In genomic region chr4:134116501-134116900, GRCm38 (mm10) we compare ENCODE assay signal across 22 mouse cellular contexts. TPM values are rescaled to one million over a fixed set of nuclear protein-coding genes. Genes with fewer than 3 reads are reported as not detected.
DNase-seq lines count a peak whose midpoint lies in the region; TF ChIP-seq lines count a peak whose summit lies in the region.
"Had no signal": no experiment of that assay in that cellular context is flagged by ENCODE, and none has a peak within 500 bp of the region (broad histone marks: within the 10 kb centered on the region; RNA-seq: fewer than 3 reads in every experiment).

No protein-coding gene starts in this region.

- intact Hi-C loops in gastrocnemius, adult 2 months (cut with DNase I), result no loop called here
- intact Hi-C loops in gastrocnemius, postnatal 36 days (cut with DNase I), result no loop called here

- peak; percentile 4 for DNase-seq in gastrocnemius, adult 2 months
- no peak for DNase-seq in gastrocnemius, postnatal 36 days
- DNase-seq in thymus, postnatal 10 days (ENCODE audit: low spot score in 2 of 2), result peak; percentile 17 to 28
- no peak for DNase-seq in thymus, postnatal 36 days
- DNase-seq in left cerebral cortex, adult 11 months (ENCODE audit: low spot score), result no peak
- no peak for DNase-seq in kidney, adult 2 months
- DNase-seq: adrenal gland, postnatal 25 days; cerebellum, adult 2 months; forebrain, postnatal 0 days; kidney, adult 11 months; kidney, postnatal 14 days; left cerebral cortex, postnatal 4 days; right cerebral cortex, adult 18-20 months had no signal

- no peaks in the 10 kb centered on the region for H3K36me3 ChIP-seq in small intestine, adult 2 months (ENCODE audit: control insufficient read depth, insufficient read depth, low read length)
- H3K36me3 ChIP-seq in kidney, adult 2 months (ENCODE audit: control insufficient read depth, insufficient read depth, low read length), result no peaks in the 10 kb centered on the region
- H3K36me3 ChIP-seq: forebrain, embryonic 10.5 days; heart, embryonic 12.5 days; midbrain, embryonic 13.5 days; neural tube, embryonic 12.5 days had no signal

- TF ChIP-seq POLR2A in bone marrow macrophage, adult 2 months (IDR thresholded peaks at IDR 0.05; ENCODE audit: borderline replicate concordance, low read depth, low read length), result no peak
- no peak for TF ChIP-seq POLR2A in small intestine, adult 2 months (IDR thresholded peaks at IDR 0.05; ENCODE audit: low read depth, low read length)
- no peak for TF ChIP-seq POLR2A in kidney, adult 2 months (IDR thresholded peaks at IDR 0.05; ENCODE audit: low read depth, low read length)

- H3K27me3 ChIP-seq in small intestine, adult 2 months (ENCODE audit: control insufficient read depth, insufficient read depth, low read length), result no peaks in the 10 kb centered on the region; the same call in 1 of the 2 replicates
- H3K27me3 ChIP-seq in kidney, adult 2 months (replicated peaks; ENCODE audit: control insufficient read depth, insufficient read depth, low read length), result no peaks in the 10 kb centered on the region
- H3K27me3 ChIP-seq: heart, embryonic 12.5 days; midbrain, embryonic 13.5 days; neural tube, embryonic 12.5 days had no signal

- H3K4me1 ChIP-seq in bone marrow macrophage, adult 2 months (ENCODE audit: control insufficient read depth, insufficient read depth, low read length), result peaks cover 51% of the 10 kb centered on the region
- H3K4me1 ChIP-seq in small intestine, adult 2 months (ENCODE audit: control insufficient read depth, insufficient read depth, insufficient read length, low read length), result peaks cover 40% of the 10 kb centered on the region
- H3K4me1 ChIP-seq in kidney, adult 2 months (ENCODE audit: control insufficient read depth, insufficient read depth, low read length), result no peaks in the 10 kb centered on the region

- H3K27ac ChIP-seq in gastrocnemius, adult 2 months, result no peak overlapping the region
- peak overlapping the region; percentile 90 for H3K27ac ChIP-seq in bone marrow macrophage, adult 2 months (ENCODE audit: insufficient read depth, low read depth, low read length)
- H3K27ac ChIP-seq in small intestine, adult 2 months (ENCODE audit: insufficient read depth, low read depth, low read length), result peak overlapping the region; percentile 70
- H3K27ac ChIP-seq in kidney, adult 2 months (ENCODE audit: insufficient read depth, low read depth, low read length), result no peak overlapping the region
- H3K27ac ChIP-seq: forebrain, embryonic 10.5 days; hindbrain, postnatal 0 days; left cerebral cortex, adult 2 months; midbrain, embryonic 13.5 days; neural tube, embryonic 12.5 days; stomach, postnatal 0 days had no signal

- H3K4me3 ChIP-seq in gastrocnemius, adult 2 months, result no peak overlapping the region
- H3K4me3 ChIP-seq in bone marrow macrophage, adult 2 months (ENCODE audit: insufficient read depth, low read length), result no peak overlapping the region
- H3K4me3 ChIP-seq in small intestine, adult 2 months (ENCODE audit: low read depth, low read length), result no peak overlapping the region
- H3K4me3 ChIP-seq in kidney, adult 2 months (ENCODE audit: insufficient read depth, low read depth, low read length), result no peak overlapping the region
- H3K4me3 ChIP-seq: forebrain, embryonic 10.5 days; heart, embryonic 12.5 days; left cerebral cortex, adult 2 months; midbrain, embryonic 13.5 days; neural tube, embryonic 12.5 days had no signal

- no peak for TF ChIP-seq CTCF in gastrocnemius, adult 2 months (IDR thresholded peaks at IDR 0.05)
- TF ChIP-seq CTCF in bone marrow macrophage, adult 2 months (IDR thresholded peaks at IDR 0.05; ENCODE audit: low read depth, low read length), result no peak
- no peak for TF ChIP-seq CTCF in small intestine, adult 2 months (IDR thresholded peaks at IDR 0.05; ENCODE audit: extremely low read depth, insufficient read length, insufficient replicate concordance, low read depth, low read length)
- no peak for TF ChIP-seq CTCF in kidney, adult 2 months (conservative IDR thresholded peaks at IDR 0.05; ENCODE audit: insufficient read depth, insufficient read length, low read depth, low read length)

- WGBS in small intestine, adult 2 months, result 82% methylated on average over 2 of the region's 2 CpGs
- 80% methylated on average over 2 of the region's 2 CpGs for WGBS in kidney, adult 2 months

RNA-seq across cellular contexts. Expression of gene Sh3bgrl3, which starts 12.1 kb away (rescaled TPM):
- total RNA-seq in gastrocnemius, adult 2 months (2021), result 10 to 100 TPM; 12.2 to 27.1 TPM
- total RNA-seq in gastrocnemius, postnatal 36 days (2021), result 10 to 100 TPM; 17.1 to 19.7 TPM
- 1,334 and 1,359 TPM in 2 replicates for polyA plus RNA-seq in bone marrow macrophage, adult 2 months (2012; ENCODE audit: insufficient read depth, insufficient read length, missing spikeins)
- polyA plus RNA-seq in small intestine, adult 2 months (2012; rRNA removed), result 453 and 911 TPM in 2 replicates
- 262 and 323 TPM in 2 replicates for polyA plus RNA-seq in kidney, adult 2 months (2012; rRNA removed)

RNA-seq across cellular contexts. Expression of gene Ubxn11, which starts 14.1 kb away (rescaled TPM):
- 1 to 10 TPM in 1 of 2 experiments, under 1 TPM in 1; 0.71 to 1.9 TPM for total RNA-seq in gastrocnemius, adult 2 months (2021)
- 1 to 10 TPM; 1.4 to 2.1 TPM for total RNA-seq in gastrocnemius, postnatal 36 days (2021)
- 2.5 and 5.8 TPM in 2 replicates for polyA plus RNA-seq in bone marrow macrophage, adult 2 months (2012; ENCODE audit: insufficient read depth, insufficient read length, missing spikeins)
- 2.8 and 4.5 TPM in 2 replicates for polyA plus RNA-seq in small intestine, adult 2 months (2012; rRNA removed)
- 5.6 and 5.9 TPM in 2 replicates for polyA plus RNA-seq in kidney, adult 2 months (2012; rRNA removed)

RNA-seq across cellular contexts. Expression of gene Cd52, which starts 21.6 kb away (rescaled TPM):
- under 1 TPM in 1 of 2 experiments, not detected in 1; 0.71 TPM for total RNA-seq in gastrocnemius, adult 2 months (2021)
- total RNA-seq in gastrocnemius, postnatal 36 days (2021), result 1 to 10 TPM; 1.1 to 1.9 TPM
- 1,130 and 1,142 TPM in 2 replicates for polyA plus RNA-seq in bone marrow macrophage, adult 2 months (2012; ENCODE audit: insufficient read depth, insufficient read length, missing spikeins)
- 21.7 and 35.1 TPM in 2 replicates for polyA plus RNA-seq in small intestine, adult 2 months (2012; rRNA removed)
- 14.8 and 65.1 TPM in 2 replicates for polyA plus RNA-seq in kidney, adult 2 months (2012; rRNA removed)
- total RNA-seq: hindbrain, postnatal 0 days had no signal

RNA-seq across cellular contexts. Expression of gene Crybg2, which starts 55.9 kb away (rescaled TPM):
- total RNA-seq in gastrocnemius, adult 2 months (2021), result not detected
- total RNA-seq in gastrocnemius, postnatal 36 days (2021), result not detected
- polyA plus RNA-seq in bone marrow macrophage, adult 2 months (2012; ENCODE audit: insufficient read depth, insufficient read length, missing spikeins), result 0.71 and 2.7 TPM in 2 replicates
- polyA plus RNA-seq in small intestine, adult 2 months (2012; rRNA removed), result 57.7 and 92.5 TPM in 2 replicates
- 0.69 and 1.0 TPM in 2 replicates for polyA plus RNA-seq in kidney, adult 2 months (2012; rRNA removed)

Comparison
In these comparisons a context has a peak if more than half of its experiments do, and no peak if none do; other contexts are left out.
1. DNase-seq: peak in gastrocnemius, adult 2 months (single experiment) and thymus, postnatal 10 days (2 of 2); none in gastrocnemius, postnatal 36 days (0 of 2), thymus, postnatal 36 days (0 of 2), left cerebral cortex, adult 11 months (single experiment) and kidney, adult 2 months (single experiment).
2. H3K27ac ChIP-seq: peak in bone marrow macrophage, adult 2 months (single experiment) and small intestine, adult 2 months (single experiment); none in gastrocnemius, adult 2 months (single experiment) and kidney, adult 2 months (single experiment).
3. RNA of gene Cd52, which starts 21.6 kb away (polyA plus RNA-seq): 1,130 to 1,142 TPM in bone marrow macrophage, adult 2 months; 14.8 to 65.1 TPM in kidney, adult 2 months and 21.7 to 35.1 TPM in small intestine, adult 2 months; every median in the first group is over 10 times any median in the second.